Mouse (Mus musculus) liver, embryonic 14.5 days (tissue): ENCODE results near the gene Erf. TPM values are rescaled to one million over a fixed set of nuclear protein-coding genes. Genes with fewer than 3 reads are reported as not detected.

ENCODE experiments used
- ATAC-seq: fragments of 200-750 bp; cut with Nextera tagmentation; 2 replicates; pipeline ENCODE4 v1.8.0; 2017; ENCODE audit warnings: moderate number of reproducible peaks, mild to moderate bottlenecking, moderate library complexity; ENCODE audit not compliant: insufficient read depth
- DNase-seq, 3 experiments: peaks; one replicate each; pipeline ENCODE4 v3.0.0-alpha.2; 2012 to 2013; ENCODE audit warnings: low read depth in 3 of 3, low spot score in 3 of 3
- H3K27ac ChIP-seq: fragments of 300-500 bp; sonication (generic); 2 replicates; pipeline ENCODE4 v1.5.1; 2014; ENCODE audit warnings: moderate library complexity, mild to moderate bottlenecking, control low read depth, inconsistent platforms
- H3K27me3 ChIP-seq: fragments of 300-500 bp; sonication (generic); 2 replicates; pipeline ENCODE4 v1.6.1; 2014; ENCODE audit warnings: mild to moderate bottlenecking, low read length, moderate library complexity; ENCODE audit not compliant: control insufficient read depth, insufficient read depth
- H3K36me3 ChIP-seq: fragments of 300-500 bp; sonication (generic); replicated peaks from 2 replicates; pipeline ENCODE4 v1.6.1; 2014; ENCODE audit warnings: low read depth; ENCODE audit not compliant: control insufficient read depth, insufficient read depth
- H3K4me1 ChIP-seq, 2 experiments: fragments of 200-500 bp in 1 of 2; fragments of 300-500 bp in 1 of 2; sonication (generic) in 1 of 2; replicated peaks; 2 replicates each; pipeline ENCODE4 v1.6.1; 2012 to 2014; ENCODE audit warnings: antibody characterized with exemption in 1 of 2, inconsistent platforms in 1 of 2, low read length in 1 of 2; ENCODE audit not compliant: control insufficient read depth in 2 of 2, insufficient read depth in 2 of 2
- H3K4me2 ChIP-seq: fragments of 300-500 bp; sonication (generic); 2 replicates; pipeline ENCODE4 v1.6.1; 2014; ENCODE audit warnings: low read depth, mild to moderate bottlenecking, control low read depth, moderate library complexity
- H3K4me3 ChIP-seq, 2 experiments: fragments of 200-500 bp in 1 of 2; fragments of 300-500 bp in 1 of 2; sonication (generic) in 1 of 2; 2 replicates each; pipeline ENCODE4 v1.5.1; 2012 to 2014; ENCODE audit warnings: low read depth in 2 of 2, low read length in 2 of 2, mild to moderate bottlenecking in 2 of 2, control low read depth in 1 of 2, inconsistent platforms in 1 of 2, moderate library complexity in 1 of 2; ENCODE audit not compliant: insufficient read depth in 1 of 2
- H3K9ac ChIP-seq: fragments of 300-500 bp; sonication (generic); replicated peaks from 2 replicates; pipeline ENCODE4 v1.6.1; 2014; ENCODE audit warnings: mild to moderate bottlenecking, control low read depth, moderate library complexity
- H3K9me3 ChIP-seq: fragments of 300-500 bp; sonication (generic); 2 replicates; pipeline ENCODE4 v1.6.1; 2016; ENCODE audit warnings: low read length, mixed read lengths; ENCODE audit not compliant: control insufficient read depth
- CTCF ChIP-seq: IDR thresholded peaks from 2 replicates; pipeline ENCODE4 v1.5.1; 2016; ENCODE audit warnings: antibody characterized with exemption, low read depth, control low read depth
- EP300 ChIP-seq: IDR thresholded peaks from 2 replicates; pipeline ENCODE4 v1.6.1; 2016; ENCODE audit warnings: antibody characterized with exemption, low read depth
- WGBS: fragments of 180-500 bp; shearing (Covaris S2); extraction: QIAGEN DNeasy Blood & Tissue Kit; methylation state at CpG from one replicate; pipeline ENCODE4 v1.1.7; 2014; ENCODE audit not compliant: insufficient replicate concordance; 5-methylcytosine and 5-hydroxymethylcytosine counted together
- polyA plus RNA-seq, 2 experiments: library from polyadenylated mRNA; depleted of rRNA in 1 of 2; stranded (reverse) in 1 of 2; unstranded in 1 of 2; fragments of >200 nt; fragmentation: Nextera tagmentation in 1 of 2; extraction: Ambion mirVana in 1 of 2; gene quantifications; 2 replicates each; pipeline versions ENCODE4 v1.2.1 to v1.2.3; 2012 to 2014

The Erf gene
- polyA plus RNA-seq, 2 experiments = 5.1 to 8.5 TPM

- TF ChIP-seq CTCF (no peak), EP300 (no peak)
- WGBS = 75% methylated on average over 1 of the region's 1 CpGs
- Histone ChIP-seq H3K9ac (no peak overlapping the region), H3K27ac (no peak overlapping the region), H3K9me3 (no peaks in the 10 kb centered on the region), H3K4me1 (peaks cover 5 to 6% of the 10 kb centered on the region in 2 experiments; a peak in 3 of 4 replicates), H3K4me2 (no peak overlapping the region), H3K27me3 (no peaks in the 10 kb centered on the region), H3K36me3 (peaks cover 97% of the 10 kb centered on the region), H3K4me3 (no peak overlapping the region)
- no peak for ATAC-seq
- DNase-seq = no peak
These were observed 22.8 kb downstream of the Erf start for GRCm38 (mm10) chr7:25227523-25228300.

DNA sequence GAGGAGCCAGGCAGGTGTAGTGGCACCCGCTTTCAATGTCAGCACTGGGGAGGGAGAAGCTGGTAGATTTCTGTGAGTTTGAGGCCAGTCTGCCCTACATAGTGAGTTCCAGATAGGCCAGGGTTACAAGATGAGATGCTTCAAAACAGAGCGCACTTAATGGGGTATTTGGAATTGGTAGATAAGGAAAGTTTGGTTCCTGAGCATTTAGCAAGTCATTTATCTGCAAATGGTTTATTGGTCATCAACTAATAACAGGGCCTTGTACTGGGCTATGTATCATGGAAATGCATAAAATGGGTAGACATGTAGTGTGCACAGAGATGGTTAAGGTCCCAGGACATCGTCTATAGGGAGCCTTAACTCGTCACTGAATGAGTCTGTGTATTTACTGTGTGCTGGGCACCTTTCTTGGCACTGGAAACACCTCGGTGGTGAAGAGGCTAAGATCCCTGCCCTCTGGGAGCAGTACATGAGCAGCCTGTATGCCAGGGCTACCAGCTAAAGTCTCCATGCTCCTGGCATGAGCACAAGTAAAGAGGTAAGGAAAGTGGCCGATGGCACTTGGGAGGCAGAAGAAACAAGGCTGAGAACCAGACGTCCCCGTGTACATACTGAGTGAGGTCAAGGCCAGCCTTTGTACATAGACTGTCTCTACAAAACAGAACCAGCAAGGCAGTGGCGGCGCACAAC lies 28.1 kb downstream of the Erf start:
- H3K4me3 ChIP-seq = peak overlapping the region; percentile 82 to 99
- 65% methylated on average over 10 of the region's 10 CpGs for WGBS
- H3K9ac ChIP-seq = peak overlapping the region; percentile 89
- ATAC-seq = no peak
- DNase-seq = no peak
- no peaks in the 10 kb centered on the region for H3K27me3 ChIP-seq
- peak overlapping the region; percentile 99 for H3K27ac ChIP-seq
- H3K4me1 ChIP-seq = peaks cover 32 to 33% of the 10 kb centered on the region in 2 experiments
- peaks cover 55% of the 10 kb centered on the region for H3K36me3 ChIP-seq
- H3K9me3 ChIP-seq = no peaks in the 10 kb centered on the region
- peak; percentile 52 for TF ChIP-seq EP300
- TF ChIP-seq CTCF = no peak
- peak overlapping the region; percentile 98 for H3K4me2 ChIP-seq

DNA sequence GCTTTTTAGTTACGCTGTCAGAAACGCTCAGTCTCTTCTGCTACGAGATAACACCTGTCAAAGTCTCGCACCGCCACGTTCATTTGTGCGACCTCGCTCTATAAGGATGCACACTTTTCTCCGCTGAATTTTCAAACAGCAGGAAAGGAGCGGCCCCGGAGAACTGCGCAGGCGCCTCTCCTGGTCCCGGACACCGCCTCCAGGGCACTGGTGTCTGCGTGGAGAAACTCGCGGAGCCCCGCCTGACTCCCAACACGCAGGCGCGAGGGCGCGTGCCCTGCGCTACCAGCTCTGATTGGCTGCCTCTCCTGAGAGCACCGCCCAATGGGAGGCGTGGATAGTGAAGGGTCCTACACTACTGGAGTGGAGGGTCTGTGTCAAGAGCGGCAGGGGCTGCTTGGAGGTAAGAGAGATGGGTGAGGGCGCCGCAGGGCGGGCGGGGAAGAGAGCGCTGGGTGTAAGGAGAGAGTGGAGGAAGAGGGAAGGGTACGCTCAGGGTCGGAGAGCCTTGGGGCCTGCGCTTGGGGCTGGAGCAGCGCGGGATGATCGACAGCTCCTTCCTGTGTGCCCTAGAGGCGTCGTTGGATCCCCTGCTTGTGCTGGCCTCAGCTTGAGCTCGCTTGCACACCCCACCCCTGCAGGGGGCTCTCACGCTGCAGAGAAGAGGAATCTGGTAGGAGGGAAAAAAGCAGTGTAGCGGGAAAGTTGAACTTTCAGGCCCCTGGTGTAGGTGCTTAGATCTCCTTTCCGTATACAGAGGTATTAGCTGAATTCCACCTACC lies 29.3 kb downstream of the Erf start, which contains the start of gene Zfp526:
Gene Zfp526 (plus strand): TSS at position 324 of the 782 bp plus-strand sequence.
- no peaks in the 10 kb centered on the region for H3K9me3 ChIP-seq

GRCm38 (mm10) chr7:25220457-25221101 lies 30.0 kb downstream of the Erf start, which contains the start of gene Dedd2:
Dedd2 (minus strand) TSS chr7:25220615.
- WGBS = 3% methylated on average over 20 of the region's 20 CpGs
- no peak for TF ChIP-seq CTCF
- TF ChIP-seq EP300 = no peak

More for the DNA sequence above, 29.3 kb downstream of the Erf start, which contains the start of gene Zfp526:
- H3K36me3 ChIP-seq = peaks cover 53% of the 10 kb centered on the region
- H3K4me2 ChIP-seq = peak within 1 kb of the TSS; percentile 98
- H3K9ac ChIP-seq = peak within 1 kb of the TSS; percentile 89
- peaks cover 35% of the 10 kb centered on the region in 2 experiments for H3K4me1 ChIP-seq
- ATAC-seq = peak; percentile 79
- under 1% methylated on average over 44 of the region's 45 CpGs for WGBS
- peak within 1 kb of the TSS; percentile 99 for H3K27ac ChIP-seq
- peak; percentile 92 to 94 (median 93) for DNase-seq
- peak within 1 kb of the TSS; percentile 82 to 99 for H3K4me3 ChIP-seq
- no peak for TF ChIP-seq EP300
- TF ChIP-seq CTCF = peak; percentile 48
- H3K27me3 ChIP-seq = no peaks in the 10 kb centered on the region

More at GRCm38 (mm10) chr7:25220457-25221101, 30.0 kb downstream of the Erf start, which contains the start of gene Dedd2:
- peak; percentile 33; the same call in 1 of the 2 replicates for ATAC-seq
- DNase-seq = peak; percentile 54 to 67 (median 58)
- Histone ChIP-seq H3K4me2 (peak within 1 kb of the TSS; percentile 98), H3K4me1 (peaks cover 35% of the 10 kb centered on the region in 2 experiments), H3K4me3 (peak within 1 kb of the TSS; percentile 87 to 99), H3K9me3 (no peaks in the 10 kb centered on the region), H3K27me3 (no peaks in the 10 kb centered on the region), H3K27ac (peak within 1 kb of the TSS; percentile 99), H3K9ac (peak within 1 kb of the TSS; percentile 99), H3K36me3 (peaks cover 53% of the 10 kb centered on the region)
